Mouse (Mus musculus): Measurements from ENCODE around the gene Jtb.

- no peak for TF ChIP-seq CTCF (conservative IDR thresholded peaks at IDR 0.05; ENCODE audit: insufficient read depth, insufficient read length, low read depth, low read length)
- no peak for TF ChIP-seq POLR2A (IDR thresholded peaks at IDR 0.05; ENCODE audit: low read depth, low read length)
Observed at GRCm38 (mm10) chr3:90275286-90275685, 43.9 kb downstream of the Jtb start.
